Mouse (Mus musculus): ENCODE results near the gene Stub1. TPM values are rescaled to one million over a fixed set of nuclear protein-coding genes. Genes with fewer than 3 reads are reported as not detected.

Stub1 gene
- total and polyA plus RNA-seq, 3 experiments: 74.0 to 99.7 TPM; not detected in 1

DNA sequence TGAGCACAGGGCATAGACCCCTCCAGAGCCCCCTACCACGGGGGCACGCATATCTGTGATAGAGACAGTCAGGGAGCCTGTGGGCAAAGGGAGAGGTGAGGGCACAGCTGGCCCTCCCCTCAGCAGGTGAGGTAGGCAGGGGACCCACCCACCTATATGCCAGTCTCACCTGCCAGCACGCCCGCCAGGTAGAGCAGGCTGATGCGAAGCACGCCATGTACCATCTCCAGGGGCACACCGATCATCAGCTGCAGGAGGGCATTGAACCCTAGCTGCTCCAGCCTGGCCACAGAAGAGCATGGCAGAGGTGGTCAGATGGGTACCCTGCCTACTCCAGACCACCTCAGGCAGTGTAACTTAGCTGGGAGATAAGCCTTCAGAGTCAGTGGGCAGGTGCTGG lies 2.1 kb upstream of the Stub1 start:
- H3K27me3 ChIP-seq (ENCODE audit: control insufficient read depth in 1 of 2, insufficient read depth in 2 of 2, low read length in 2 of 2): no peaks in the 10 kb centered on the region

DNA sequence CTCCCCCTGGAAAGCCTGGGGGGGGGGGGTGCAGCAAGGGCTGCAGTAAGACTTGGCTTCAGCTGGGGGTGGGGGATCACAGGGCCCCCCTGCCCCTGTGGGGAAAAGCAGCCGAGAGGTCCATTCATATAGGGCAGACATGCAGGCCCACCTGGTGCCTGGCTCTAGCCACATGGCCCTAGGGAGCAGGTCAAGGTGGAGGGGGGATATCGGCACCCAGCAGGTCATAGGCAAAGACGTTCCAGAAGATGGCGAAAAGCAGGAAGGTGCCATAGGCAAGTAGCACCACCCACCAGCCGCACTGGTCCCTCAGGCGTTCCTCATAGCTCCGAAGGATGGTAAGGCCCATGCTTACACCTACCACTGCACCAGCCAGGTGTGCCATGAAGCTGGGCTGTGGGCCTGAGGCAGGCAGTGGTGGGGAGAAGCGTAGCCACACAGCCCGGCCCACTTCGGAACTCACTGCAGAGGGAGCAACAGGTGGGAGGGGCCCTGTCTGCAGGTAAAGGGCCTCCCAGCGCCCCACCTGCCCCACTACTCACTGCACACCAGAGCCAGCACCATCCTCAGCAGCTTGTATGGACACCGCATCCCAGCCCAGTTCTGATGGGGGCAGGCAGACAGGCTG lies 1.5 kb upstream of the Stub1 start:
- no peak overlapping the region for H3K27ac ChIP-seq (ENCODE audit: control insufficient read depth, low read depth, low read length)
- peaks cover 0 to 9% of the 10 kb centered on the region in 2 experiments; a peak in 2 of 4 replicates for H3K36me3 ChIP-seq (ENCODE audit: control insufficient read depth in 1 of 2, insufficient read depth in 2 of 2, low read length in 2 of 2)
- no peak overlapping the region for H3K4me3 ChIP-seq (ENCODE audit: control insufficient read depth in 1 of 2, insufficient read depth in 1 of 2, low read depth in 2 of 2, low read length in 2 of 2)

More for the DNA sequence above, 2.1 kb upstream of the Stub1 start:
- Histone ChIP-seq H3K4me1 (ENCODE audit: control insufficient read depth in 1 of 2, insufficient read depth in 2 of 2, low read length in 2 of 2) (peaks cover 2 to 21% of the 10 kb centered on the region in 2 experiments; a peak in 3 of 4 replicates), H3K79me2 (ENCODE audit: control insufficient read depth, insufficient read depth, low read length, poor library complexity) (peaks cover 40% of the 10 kb centered on the region), H3K9ac (ENCODE audit: control insufficient read depth, low read depth, low read length, poor library complexity, severe bottlenecking) (no peak overlapping the region), H3K27ac (ENCODE audit: control insufficient read depth, low read depth, low read length) (no peak overlapping the region), H3K9me3 (replicated peaks; ENCODE audit: insufficient read depth, low read length) (no peaks in the 10 kb centered on the region), H3K36me3 (ENCODE audit: control insufficient read depth in 1 of 2, insufficient read depth in 2 of 2, low read length in 2 of 2) (peaks cover 0 to 6% of the 10 kb centered on the region in 2 experiments; a peak in 2 of 4 replicates), H3K4me3 (ENCODE audit: control insufficient read depth in 1 of 2, insufficient read depth in 1 of 2, low read depth in 2 of 2, low read length in 2 of 2) (no peak overlapping the region)
- DNase-seq (ENCODE audit: low read depth, low spot score): no peak
- TF ChIP-seq TCF12 (IDR thresholded peaks at IDR 0.05; ENCODE audit: low read depth, low read length): no peak
- no peak for TF ChIP-seq BHLHE40 (IDR thresholded peaks at IDR 0.05; ENCODE audit: borderline replicate concordance, low read depth, low read length)
- no peak for TF ChIP-seq MAFK (IDR thresholded peaks at IDR 0.05; ENCODE audit: borderline replicate concordance, low read depth, low read length)
- TF ChIP-seq SMC3 (IDR thresholded peaks at IDR 0.05; ENCODE audit: low read depth, low read length): no peak
- TF ChIP-seq CTCF (IDR thresholded peaks at IDR 0.05 in 2 of 3, conservative IDR thresholded peaks at IDR 0.05 in 1 of 3; ENCODE audit: control insufficient read depth in 1 of 3, insufficient read depth in 1 of 3, low read depth in 2 of 3, low read length in 3 of 3, poor library complexity in 1 of 3, severe bottlenecking in 1 of 3): no peak
- no peak for TF ChIP-seq USF2 (IDR thresholded peaks at IDR 0.05; ENCODE audit: borderline replicate concordance in 1 of 2, insufficient read depth in 1 of 2, low read depth in 1 of 2, low read length in 2 of 2)
- TF ChIP-seq EP300 (IDR thresholded peaks at IDR 0.05; ENCODE audit: low read depth in 1 of 2, low read length in 2 of 2): no peak
- TF ChIP-seq MAX (IDR thresholded peaks at IDR 0.05; ENCODE audit: low read length): no peak
- no peak for TF ChIP-seq NRF1 (IDR thresholded peaks at IDR 0.05; ENCODE audit: insufficient read depth, low read depth, low read length, poor library complexity, severe bottlenecking)
- no peak for TF ChIP-seq JUND (IDR thresholded peaks at IDR 0.05; ENCODE audit: low read depth, low read length)

More for the DNA sequence above, 1.5 kb upstream of the Stub1 start:
- peaks cover 2 to 27% of the 10 kb centered on the region in 2 experiments; a peak in 3 of 4 replicates for H3K4me1 ChIP-seq (ENCODE audit: control insufficient read depth in 1 of 2, insufficient read depth in 2 of 2, low read length in 2 of 2)
- no peak overlapping the region; the same call in 1 of the 2 replicates for H3K9ac ChIP-seq (ENCODE audit: control insufficient read depth, low read depth, low read length, poor library complexity, severe bottlenecking)
- TF ChIP-seq GABPA (IDR thresholded peaks at IDR 0.05; ENCODE audit: low read depth, low read length): no peak
- TF ChIP-seq POLR2A (IDR thresholded peaks at IDR 0.05; ENCODE audit: control insufficient read depth in 1 of 2, insufficient read depth in 1 of 2, low read depth in 1 of 2, low read length in 2 of 2, poor library complexity in 1 of 2): no peak; a peak in 1 of 4 replicates
- no peak for TF ChIP-seq ELF1 (IDR thresholded peaks at IDR 0.05; ENCODE audit: low read depth, low read length)
- no peak for TF ChIP-seq MAZ (IDR thresholded peaks at IDR 0.05; ENCODE audit: low read depth, low read length)
- TF ChIP-seq MYC (IDR thresholded peaks at IDR 0.05; ENCODE audit: low read depth, low read length): no peak
- TF ChIP-seq JUND (IDR thresholded peaks at IDR 0.05; ENCODE audit: low read depth, low read length): no peak
- no peak for TF ChIP-seq UBTF (IDR thresholded peaks at IDR 0.05; ENCODE audit: borderline replicate concordance, insufficient read depth, low read depth, low read length)
- no peak for TF ChIP-seq CHD2 (IDR thresholded peaks at IDR 0.05; ENCODE audit: low read length)
- TF ChIP-seq NRF1 (IDR thresholded peaks at IDR 0.05; ENCODE audit: insufficient read depth, low read depth, low read length, poor library complexity, severe bottlenecking): no peak
- TF ChIP-seq MEF2A (IDR thresholded peaks at IDR 0.05; ENCODE audit: extremely low read depth, insufficient replicate concordance, low read depth, low read length, poor library complexity, severe bottlenecking): no peak
- no peak for TF ChIP-seq MAX (IDR thresholded peaks at IDR 0.05; ENCODE audit: low read length)
- TF ChIP-seq POLR2AphosphoS5 (IDR thresholded peaks at IDR 0.05; ENCODE audit: borderline replicate concordance, low read depth, low read length): no peak; the same call in 1 of the 2 replicates
- TF ChIP-seq MXI1 (IDR thresholded peaks at IDR 0.05; ENCODE audit: low read depth, low read length): no peak
- TF ChIP-seq GATA1 (IDR thresholded peaks at IDR 0.05; ENCODE audit: low read depth, low read length): no peak
- TF ChIP-seq HCFC1 (IDR thresholded peaks at IDR 0.05; ENCODE audit: low read depth, low read length): no peak
- TF ChIP-seq ZC3H11A (IDR thresholded peaks at IDR 0.05; ENCODE audit: low read depth, low read length): no peak
- TF ChIP-seq MAFK (IDR thresholded peaks at IDR 0.05; ENCODE audit: borderline replicate concordance, low read depth, low read length): no peak
- H3K9me3 ChIP-seq (replicated peaks; ENCODE audit: insufficient read depth, low read length): no peaks in the 10 kb centered on the region
- H3K27me3 ChIP-seq (ENCODE audit: control insufficient read depth in 1 of 2, insufficient read depth in 2 of 2, low read length in 2 of 2): no peaks in the 10 kb centered on the region
- no peak for DNase-seq (ENCODE audit: low read depth, low spot score)
- H3K79me2 ChIP-seq (ENCODE audit: control insufficient read depth, insufficient read depth, low read length, poor library complexity): peaks cover 44% of the 10 kb centered on the region
